Mouse (Mus musculus) liver, embryonic 16.5 days (tissue): Measurements from ENCODE around the gene Zyg11a. TPM values are rescaled to one million over a fixed set of nuclear protein-coding genes. Genes with fewer than 3 reads are reported as not detected.

Experiments used
- polyA plus RNA-seq: library from polyadenylated mRNA; unstranded; fragments of >200 nt; fragmentation: Nextera tagmentation; extraction: Ambion mirVana; gene quantifications from 2 replicates; pipeline ENCODE4 v1.2.1, GENCODE M21; 2015

Zyg11a gene
- polyA plus RNA-seq, 1 experiment from 2014 or later, result 0.33 TPM

Other genes starting within 250 kb of the Zyg11a start
- not detected in 2 replicates for gene Slc1a7, start 249.7 kb downstream of the Zyg11a start, polyA plus RNA-seq
- 0.14 and 0.30 TPM in 2 replicates for gene Podn, start 121.6 kb downstream of the Zyg11a start, polyA plus RNA-seq
- 396 and 427 TPM in 2 replicates for gene Scp2, start 73.0 kb downstream of the Zyg11a start, polyA plus RNA-seq
- 20.5 and 24.2 TPM in 2 replicates for gene Echdc2, start 52.6 kb downstream of the Zyg11a start, polyA plus RNA-seq
- gene Zyg11b, start 83.0 kb upstream of the Zyg11a start, polyA plus RNA-seq, result 2.3 and 3.1 TPM in 2 replicates
- 20.5 and 26.3 TPM in 2 replicates for gene Coa7, start 110.1 kb upstream of the Zyg11a start, polyA plus RNA-seq
- gene Shisal2a, start 165.3 kb upstream of the Zyg11a start, polyA plus RNA-seq, result 0.15 and 0.16 TPM in 2 replicates
- 9.5 and 10.4 TPM in 2 replicates for gene Gpx7, start 188.9 kb upstream of the Zyg11a start, polyA plus RNA-seq
- gene Tut4, start 241.4 kb upstream of the Zyg11a start, polyA plus RNA-seq, result 17.1 and 17.9 TPM in 2 replicates